Mouse (Mus musculus) gastrocnemius, adult 2 months (tissue): ENCODE measurements around the gene Fzd7. TPM values are rescaled to one million over a fixed set of nuclear protein-coding genes. Genes with fewer than 3 reads are reported as not detected.

Experiments used
- DNase-seq: peaks from one replicate; pipeline ENCODE4 v3.0.0; 2022
- H3K27ac ChIP-seq: fragments of 200-600 bp; 2 replicates; pipeline ENCODE4 v1.8.1; 2022; ENCODE audit warnings: mild to moderate bottlenecking
- H3K4me3 ChIP-seq: fragments of 200-600 bp; 2 replicates; pipeline ENCODE4 v1.8.1; 2022; ENCODE audit warnings: mild to moderate bottlenecking, moderate library complexity
- CTCF ChIP-seq: fragments of 200-600 bp; IDR thresholded peaks from 2 replicates; pipeline ENCODE4 v1.8.1; 2022; ENCODE audit warnings: antibody characterized with exemption, mild to moderate bottlenecking, moderate library complexity
- intact Hi-C: fragments of 180-260 bp; cut with DNase I; formaldehyde crosslinking; loops from one replicate; pipeline ENCODE4 v1.15.1; 2025
- total RNA-seq, 2 experiments: library from RNA; stranded (reverse); gene quantifications; 2 replicates each; pipeline ENCODE4 v1.2.3; 2021

Gene Fzd7
- total RNA-seq, 2 experiments from 2014 or later = 21.6 to 42.4 TPM

DNA sequence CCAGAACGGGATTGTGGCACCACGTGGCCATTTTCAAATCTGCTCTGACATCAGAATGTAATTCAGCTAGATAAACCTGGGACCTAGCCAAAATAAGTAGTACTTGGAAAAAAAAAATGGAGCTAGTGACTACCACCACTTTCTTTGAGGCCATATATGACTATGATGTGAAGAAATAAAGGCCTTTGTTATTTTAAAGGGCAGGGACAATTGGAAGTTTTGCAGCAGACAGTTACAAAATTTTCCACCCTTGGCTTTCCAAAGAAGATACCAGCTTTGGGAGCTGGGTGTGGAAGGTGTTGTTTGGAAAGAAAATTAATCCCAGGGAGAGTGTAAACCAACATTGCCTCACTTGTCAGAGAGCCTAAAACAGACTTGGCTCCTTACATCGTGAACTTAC, 3.3 kb upstream of the Fzd7 start:
- no peak overlapping the region for H3K4me3 ChIP-seq
- intact Hi-C loops = loop anchor here (5.0 kb wide), 1 partner anchor 67 kb away; no protein-coding TSS in a partner anchor
- no peak overlapping the region for H3K27ac ChIP-seq
- no peak for DNase-seq
- no peak for TF ChIP-seq CTCF

DNA sequence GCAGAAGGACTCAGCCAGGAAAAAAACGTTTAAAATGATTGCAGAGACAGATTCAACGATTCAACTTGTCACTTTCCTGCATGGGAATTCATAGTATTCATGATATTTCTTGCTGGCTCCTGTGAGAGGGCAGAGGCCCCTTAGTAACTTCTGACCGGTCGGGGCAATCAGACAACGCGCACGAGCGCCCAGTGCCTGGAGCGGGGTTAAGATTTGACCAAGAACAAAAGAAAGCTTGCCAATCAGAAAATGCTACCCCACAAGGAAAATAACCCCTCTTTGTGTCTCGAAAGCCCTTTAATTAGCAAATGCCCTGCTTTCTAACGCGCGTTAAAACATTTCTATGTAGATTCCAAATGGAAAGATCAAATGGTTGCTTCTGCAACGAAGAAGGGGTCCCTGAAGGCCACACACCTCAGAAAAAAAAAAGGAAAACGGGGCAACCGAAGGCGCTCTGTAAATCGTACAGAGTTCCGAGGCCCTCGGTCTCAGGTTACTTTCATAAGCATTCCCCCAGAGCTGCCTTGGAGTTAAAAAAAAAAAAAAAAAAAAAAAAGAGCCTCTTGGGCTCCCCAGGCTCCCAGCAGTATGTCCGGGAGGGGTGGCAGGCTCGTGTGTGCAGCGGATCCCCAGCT, 1.3 kb upstream of the Fzd7 start:
- DNase-seq = no peak
- TF ChIP-seq CTCF = no peak
- peak overlapping the region; percentile 94 for H3K27ac ChIP-seq
- H3K4me3 ChIP-seq = peak overlapping the region; percentile 95
- intact Hi-C loops = loop anchor here (5.0 to 10.0 kb wide), 3 partner anchors 139 to 236 kb away; partner anchors contain the start of gene Nop58

DNA sequence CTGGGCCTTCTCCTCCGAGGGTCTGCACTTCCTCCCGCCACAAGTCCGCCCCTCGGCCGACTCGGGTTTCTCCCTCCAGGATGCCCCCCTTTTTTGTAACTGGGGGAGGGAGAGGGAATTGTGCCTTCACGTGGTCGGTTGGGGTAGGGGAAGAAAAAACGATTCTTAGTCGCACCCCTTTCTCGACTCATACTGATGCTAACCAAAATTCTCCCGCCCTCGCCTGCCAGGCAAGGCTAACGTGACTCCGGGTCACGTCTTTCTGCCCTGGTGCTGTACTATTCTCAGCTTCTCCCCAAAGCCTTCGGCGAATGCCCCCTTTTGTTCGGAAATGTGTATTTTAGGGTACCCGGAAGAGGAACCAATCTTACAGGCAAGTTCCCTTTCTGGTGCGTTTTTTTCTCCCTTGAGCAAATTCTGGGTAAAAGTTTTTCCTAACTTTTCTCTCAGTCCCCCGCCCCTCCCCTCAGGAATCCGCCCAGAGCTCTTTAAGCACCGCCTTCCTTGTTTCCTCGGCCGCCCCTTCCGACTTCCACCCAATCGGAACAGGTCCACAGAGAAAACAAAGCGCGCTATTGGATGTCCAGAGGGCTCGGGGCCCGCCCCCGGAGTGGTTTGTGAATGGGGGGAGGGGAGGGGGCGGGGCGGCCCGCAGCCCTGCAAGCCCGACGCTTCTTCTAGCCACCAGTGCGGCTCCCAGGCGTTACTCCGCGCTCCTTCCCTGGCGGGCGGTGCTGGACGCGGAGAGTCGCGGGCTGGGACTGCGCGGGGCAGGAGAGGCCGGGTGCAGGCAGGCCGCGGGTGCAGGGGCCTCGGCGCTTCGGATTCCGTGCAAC, 550 bp upstream of the Fzd7 start:
- peak; percentile 96 for DNase-seq
- peak overlapping the region; percentile 94 for H3K27ac ChIP-seq
- intact Hi-C loops = loop anchor here (2.0 to 10.0 kb wide), 6 partner anchors 27 to 237 kb away; partner anchors contain the start of gene Nop58
- TF ChIP-seq CTCF = peak; percentile 22; the same call in 1 of the 2 replicates
- H3K4me3 ChIP-seq = peak overlapping the region; percentile 95

- TF ChIP-seq CTCF = no peak
- H3K4me3 ChIP-seq = peak overlapping the region; percentile 95
- intact Hi-C loops = loop anchor here (1.0 to 10.0 kb wide), 7 partner anchors 26 to 238 kb away; partner anchors contain the start of gene Nop58
- H3K27ac ChIP-seq = peak overlapping the region; percentile 94
- peak; percentile 83 for DNase-seq
Observed at GRCm38 (mm10) chr1:59482696-59483520, 684 bp downstream of the Fzd7 start.

GRCm38 (mm10) chr1:59483521-59484245, 1.5 kb downstream of the Fzd7 start:
- Histone ChIP-seq H3K27ac (peak overlapping the region; percentile 94), H3K4me3 (peak overlapping the region; percentile 95)
- DNase-seq = peak; percentile 90
- intact Hi-C loops = loop anchor here (1.0 to 10.0 kb wide), 7 partner anchors 25 to 239 kb away; partner anchors contain the start of gene Nop58
- TF ChIP-seq CTCF = peak; percentile 85

DNA sequence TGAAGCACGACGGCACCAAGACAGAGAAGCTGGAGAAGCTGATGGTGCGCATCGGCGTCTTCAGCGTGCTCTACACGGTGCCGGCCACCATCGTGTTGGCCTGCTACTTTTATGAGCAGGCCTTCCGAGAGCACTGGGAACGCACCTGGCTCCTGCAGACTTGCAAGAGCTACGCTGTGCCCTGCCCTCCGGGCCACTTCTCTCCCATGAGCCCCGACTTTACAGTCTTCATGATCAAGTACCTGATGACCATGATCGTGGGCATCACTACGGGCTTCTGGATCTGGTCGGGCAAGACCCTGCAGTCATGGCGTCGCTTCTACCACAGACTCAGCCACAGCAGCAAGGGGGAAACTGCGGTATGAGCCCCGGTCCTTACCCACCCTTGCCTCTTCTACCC, 2.1 kb downstream of the Fzd7 start:
- H3K27ac ChIP-seq = peak overlapping the region; percentile 94
- peak; percentile 39 for DNase-seq
- intact Hi-C loops = loop anchor here (5.0 to 10.0 kb wide), 3 partner anchors 142 to 240 kb away; partner anchors contain the start of gene Nop58
- H3K4me3 ChIP-seq = peak overlapping the region; percentile 95
- TF ChIP-seq CTCF = no peak

DNA sequence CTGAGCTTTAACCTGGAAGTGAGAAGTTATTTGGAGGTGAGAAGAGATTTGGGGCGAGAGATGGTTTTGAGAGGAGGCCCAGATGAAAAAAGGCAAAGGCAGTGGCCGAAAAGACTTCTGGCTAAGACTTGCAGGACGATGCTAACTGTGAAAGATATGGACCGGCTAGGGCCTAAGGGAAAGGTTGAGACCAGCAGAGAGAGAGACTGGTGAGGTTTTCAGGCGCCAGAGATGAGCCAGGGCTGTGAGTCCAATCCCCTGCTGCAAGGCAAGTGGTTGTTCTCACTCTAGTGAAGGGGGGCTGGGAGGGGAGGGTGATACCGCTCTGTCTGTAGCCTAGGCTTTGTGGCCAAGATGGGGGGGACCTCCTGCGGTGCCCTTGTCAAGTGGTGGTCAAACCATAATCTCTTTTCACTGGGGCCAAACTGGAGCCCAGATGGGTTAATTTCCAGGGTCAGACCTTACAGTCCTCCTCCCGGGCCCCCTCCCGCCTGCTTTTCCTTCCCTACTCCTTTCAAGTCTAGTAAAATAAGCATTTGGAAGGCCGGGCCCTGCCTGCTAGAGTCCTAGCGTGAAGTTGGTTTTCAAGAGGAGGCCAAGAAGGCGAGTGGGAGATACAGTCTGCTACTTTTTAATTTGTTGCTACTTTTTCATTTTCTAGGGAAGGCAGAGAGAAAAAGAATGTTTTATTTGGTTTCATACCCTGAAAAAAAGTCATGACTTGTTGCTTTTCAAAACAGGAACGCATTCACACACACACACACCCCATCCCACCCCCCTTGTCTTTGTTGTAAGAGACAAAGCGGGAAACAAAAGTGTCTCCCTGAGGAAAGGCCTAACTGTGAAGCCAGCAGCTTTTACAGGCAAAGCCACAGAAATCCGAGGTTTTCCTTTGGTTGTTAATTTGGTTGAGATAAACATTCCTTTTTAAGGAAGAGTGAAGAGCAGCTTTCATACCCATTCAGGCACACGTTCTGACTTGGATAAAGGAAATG, 2.9 kb downstream of the Fzd7 start:
- intact Hi-C loops = loop anchor here (5.0 to 10.0 kb wide), 3 partner anchors 143 to 240 kb away; partner anchors contain the start of gene Nop58
- no peak for TF ChIP-seq CTCF
- peak overlapping the region; percentile 95 for H3K4me3 ChIP-seq
- H3K27ac ChIP-seq = peak overlapping the region; percentile 94
- DNase-seq = peak; percentile 57

DNA sequence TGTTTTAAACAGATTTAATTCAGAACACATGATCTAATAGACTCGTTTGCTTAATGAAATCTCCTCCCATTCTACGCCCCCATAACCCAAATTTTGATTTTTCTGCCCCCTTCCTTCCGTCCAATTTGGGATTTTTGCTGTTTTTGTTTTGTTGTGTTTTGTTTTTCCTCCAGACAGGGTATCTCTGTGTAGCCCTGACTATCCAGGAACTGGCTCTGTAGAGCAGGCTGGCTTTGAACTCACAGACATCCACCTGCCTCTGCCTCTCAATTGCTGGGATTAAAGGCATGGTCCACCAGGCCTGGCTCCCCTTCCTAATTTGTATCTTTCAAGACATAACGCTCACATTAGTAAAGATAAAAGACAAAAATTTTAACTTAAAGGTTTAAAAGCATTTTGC, 3.6 kb downstream of the Fzd7 start:
- intact Hi-C loops = loop anchor here (10.0 kb wide), 2 partner anchors 199 to 241 kb away; partner anchors contain the start of gene Nop58
- H3K27ac ChIP-seq = peak overlapping the region; percentile 94
- no peak for TF ChIP-seq CTCF
- peak overlapping the region; percentile 95 for H3K4me3 ChIP-seq
- DNase-seq = no peak

GRCm38 (mm10) chr1:59487651-59488051, 5.4 kb downstream of the Fzd7 start:
- intact Hi-C loops = loop anchor here (10.0 kb wide), 2 partner anchors 197 to 243 kb away; partner anchors contain the start of gene Nop58
- peak overlapping the region; percentile 95 for H3K4me3 ChIP-seq
- peak overlapping the region; percentile 94 for H3K27ac ChIP-seq
- DNase-seq = peak; percentile 88
- no peak for TF ChIP-seq CTCF

DNA sequence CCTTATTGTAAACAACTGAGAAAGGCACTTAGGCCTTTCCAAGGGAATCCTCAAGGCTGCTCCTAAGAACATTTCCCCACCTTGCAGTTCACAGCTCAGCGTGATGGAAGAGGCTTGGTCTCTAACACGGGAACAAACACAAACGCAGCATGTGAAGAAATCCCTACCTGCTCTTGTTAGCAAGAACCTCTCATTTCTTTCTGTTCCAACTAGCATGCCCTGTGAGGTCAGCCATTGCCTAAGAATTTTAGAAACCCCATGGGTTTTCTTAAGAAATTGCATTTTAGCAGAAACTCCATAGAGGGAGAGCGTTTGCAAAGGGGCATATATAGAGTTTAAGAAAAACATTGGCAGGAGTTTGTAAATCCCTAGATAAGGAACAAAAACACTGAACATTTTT, 6.3 kb downstream of the Fzd7 start:
- no peak for DNase-seq
- intact Hi-C loops = loop anchor here (10.0 kb wide), 2 partner anchors 196 to 244 kb away; partner anchors contain the start of gene Nop58
- H3K4me3 ChIP-seq = peak overlapping the region; percentile 95
- no peak for TF ChIP-seq CTCF
- peak overlapping the region; percentile 94 for H3K27ac ChIP-seq
